Mouse (Mus musculus): Measurements from ENCODE around the gene Rnf41. TPM values are rescaled to one million over a fixed set of nuclear protein-coding genes. Genes with fewer than 3 reads are reported as not detected.
A peak's percentile ranks its signal among the peaks of the same experiment; 100 is the strongest.

Rnf41 gene
- polyA plus RNA-seq (2012; rRNA removed): 11.0 and 23.0 TPM in 2 replicates

GRCm38 (mm10) chr10:128411211-128412054 is at the start of gene Rnf41, which contains the start of gene Nabp2:
TSS of gene Rnf41 (plus strand) at chr10:128411657.
TSS of gene Nabp2 (minus strand) at chr10:128411492.
- Histone ChIP-seq H3K27ac (ENCODE audit: insufficient read depth, low read depth, low read length) (peak within 1 kb of the TSS; percentile 86), H3K4me3 (ENCODE audit: low read depth, low read length) (peak within 1 kb of the TSS; percentile 86), H3K27me3 (ENCODE audit: control insufficient read depth, insufficient read depth, low read length) (no peaks in the 10 kb centered on the region), H3K36me3 (ENCODE audit: control insufficient read depth, insufficient read depth, low read length) (peaks cover 12% of the 10 kb centered on the region), H3K4me1 (ENCODE audit: control insufficient read depth, insufficient read depth, insufficient read length, low read length) (peaks cover 22% of the 10 kb centered on the region; the same call in 1 of the 2 replicates)
- under 1% methylated on average over 50 of the region's 50 CpGs for WGBS
- no peak; the same call in none of the 2 replicates for TF ChIP-seq POLR2A (IDR thresholded peaks at IDR 0.05; ENCODE audit: low read depth, low read length)
- no peak for TF ChIP-seq CTCF (IDR thresholded peaks at IDR 0.05; ENCODE audit: extremely low read depth, insufficient read length, insufficient replicate concordance, low read depth, low read length)

- no peaks in the 10 kb centered on the region for H3K4me1 ChIP-seq (ENCODE audit: control insufficient read depth, insufficient read depth, insufficient read length, low read length)
- TF ChIP-seq POLR2A (IDR thresholded peaks at IDR 0.05; ENCODE audit: low read depth, low read length): no peak
- no peak for TF ChIP-seq CTCF (IDR thresholded peaks at IDR 0.05; ENCODE audit: extremely low read depth, insufficient read length, insufficient replicate concordance, low read depth, low read length)
- H3K27ac ChIP-seq (ENCODE audit: insufficient read depth, low read depth, low read length): no peak overlapping the region
- H3K27me3 ChIP-seq (ENCODE audit: control insufficient read depth, insufficient read depth, low read length): no peaks in the 10 kb centered on the region
- H3K4me3 ChIP-seq (ENCODE audit: low read depth, low read length): no peak overlapping the region
- peaks cover 61% of the 10 kb centered on the region for H3K36me3 ChIP-seq (ENCODE audit: control insufficient read depth, insufficient read depth, low read length)
- WGBS: 83% methylated on average over 6 of the region's 6 CpGs
Measured at GRCm38 (mm10) chr10:128361836-128362235, 49.6 kb upstream of the Rnf41 start.

GRCm38 (mm10) chr10:128362568-128362967 is 48.9 kb upstream of the Rnf41 start:
- H3K27ac ChIP-seq (ENCODE audit: insufficient read depth, low read depth, low read length): no peak overlapping the region
- TF ChIP-seq CTCF (IDR thresholded peaks at IDR 0.05; ENCODE audit: extremely low read depth, insufficient read length, insufficient replicate concordance, low read depth, low read length) (peak; percentile 29; the same call in 1 of the 2 replicates), POLR2A (IDR thresholded peaks at IDR 0.05; ENCODE audit: low read depth, low read length) (no peak)
- peaks cover 61% of the 10 kb centered on the region for H3K36me3 ChIP-seq (ENCODE audit: control insufficient read depth, insufficient read depth, low read length)
- no peaks in the 10 kb centered on the region for H3K27me3 ChIP-seq (ENCODE audit: control insufficient read depth, insufficient read depth, low read length)
- H3K4me1 ChIP-seq (ENCODE audit: control insufficient read depth, insufficient read depth, insufficient read length, low read length): no peaks in the 10 kb centered on the region
- no peak overlapping the region for H3K4me3 ChIP-seq (ENCODE audit: low read depth, low read length)
- 48% methylated on average over 3 of the region's 3 CpGs for WGBS

GRCm38 (mm10) chr10:128367899-128368401 is 43.5 kb upstream of the Rnf41 start:
- peak overlapping the region; percentile 96 for H3K27ac ChIP-seq (ENCODE audit: insufficient read depth, low read depth, low read length)
- peaks cover 12% of the 10 kb centered on the region for H3K4me1 ChIP-seq (ENCODE audit: control insufficient read depth, insufficient read depth, insufficient read length, low read length)
- H3K4me3 ChIP-seq (ENCODE audit: low read depth, low read length): peak overlapping the region; percentile 85
- TF ChIP-seq POLR2A (IDR thresholded peaks at IDR 0.05; ENCODE audit: low read depth, low read length) (no peak), CTCF (IDR thresholded peaks at IDR 0.05; ENCODE audit: extremely low read depth, insufficient read length, insufficient replicate concordance, low read depth, low read length) (no peak)
- no peaks in the 10 kb centered on the region for H3K27me3 ChIP-seq (ENCODE audit: control insufficient read depth, insufficient read depth, low read length)
- peaks cover 14% of the 10 kb centered on the region for H3K36me3 ChIP-seq (ENCODE audit: control insufficient read depth, insufficient read depth, low read length)
- 12% methylated on average over 19 of the region's 19 CpGs for WGBS

GRCm38 (mm10) chr10:128368402-128369217 is 42.8 kb upstream of the Rnf41 start, which contains the start of gene Coq10a:
TSS of gene Coq10a (minus strand) at chr10:128368997.
- Histone ChIP-seq H3K4me3 (ENCODE audit: low read depth, low read length) (peak within 1 kb of the TSS; percentile 85), H3K27me3 (ENCODE audit: control insufficient read depth, insufficient read depth, low read length) (no peaks in the 10 kb centered on the region), H3K27ac (ENCODE audit: insufficient read depth, low read depth, low read length) (peak within 1 kb of the TSS; percentile 96), H3K36me3 (ENCODE audit: control insufficient read depth, insufficient read depth, low read length) (peaks cover 8% of the 10 kb centered on the region), H3K4me1 (ENCODE audit: control insufficient read depth, insufficient read depth, insufficient read length, low read length) (peaks cover 12% of the 10 kb centered on the region)
- TF ChIP-seq CTCF (IDR thresholded peaks at IDR 0.05; ENCODE audit: extremely low read depth, insufficient read length, insufficient replicate concordance, low read depth, low read length) (no peak), POLR2A (IDR thresholded peaks at IDR 0.05; ENCODE audit: low read depth, low read length) (peak; percentile 71; the same call in 1 of the 2 replicates)
- WGBS: under 1% methylated on average over 87 of the region's 87 CpGs

- Histone ChIP-seq H3K36me3 (ENCODE audit: control insufficient read depth, insufficient read depth, low read length) (peaks cover 6% of the 10 kb centered on the region), H3K27me3 (ENCODE audit: control insufficient read depth, insufficient read depth, low read length) (no peaks in the 10 kb centered on the region), H3K4me1 (ENCODE audit: control insufficient read depth, insufficient read depth, insufficient read length, low read length) (peaks cover 12% of the 10 kb centered on the region), H3K4me3 (ENCODE audit: low read depth, low read length) (peak overlapping the region; percentile 85), H3K27ac (ENCODE audit: insufficient read depth, low read depth, low read length) (peak overlapping the region; percentile 96)
- TF ChIP-seq CTCF (IDR thresholded peaks at IDR 0.05; ENCODE audit: extremely low read depth, insufficient read length, insufficient replicate concordance, low read depth, low read length): no peak
- TF ChIP-seq POLR2A (IDR thresholded peaks at IDR 0.05; ENCODE audit: low read depth, low read length): no peak
- WGBS: 3% methylated on average over 9 of the region's 9 CpGs
Measured at GRCm38 (mm10) chr10:128369218-128369543, 42.3 kb upstream of the Rnf41 start.
